Mouse (Mus musculus): ENCODE results near the gene Ern2.

GRCm38 (mm10) chr7:122180720-122181119, 5.3 kb downstream of the Ern2 start:
- no peak for TF ChIP-seq TAL1 (IDR thresholded peaks at IDR 0.05; ENCODE audit: low read length)
- TF ChIP-seq GATA1 (IDR thresholded peaks at IDR 0.05; ENCODE audit: low read length), result no peak
